Mouse (Mus musculus) mammary gland, adult 2 months (tissue): ENCODE measurements around the gene Fam168b. TPM values are rescaled to one million over a fixed set of nuclear protein-coding genes. Genes with fewer than 3 reads are reported as not detected.

Experiments used
- polyA plus RNA-seq: library from polyadenylated mRNA; depleted of rRNA; stranded (reverse); fragments of >200 nt; gene quantifications from 2 replicates; pipeline ENCODE4 v1.2.3, GENCODE M21; 2012; ENCODE audit warnings: low replicate concordance; rRNA removed

Fam168b gene
- polyA plus RNA-seq: 418 and 431 TPM in 2 replicates

DNA sequence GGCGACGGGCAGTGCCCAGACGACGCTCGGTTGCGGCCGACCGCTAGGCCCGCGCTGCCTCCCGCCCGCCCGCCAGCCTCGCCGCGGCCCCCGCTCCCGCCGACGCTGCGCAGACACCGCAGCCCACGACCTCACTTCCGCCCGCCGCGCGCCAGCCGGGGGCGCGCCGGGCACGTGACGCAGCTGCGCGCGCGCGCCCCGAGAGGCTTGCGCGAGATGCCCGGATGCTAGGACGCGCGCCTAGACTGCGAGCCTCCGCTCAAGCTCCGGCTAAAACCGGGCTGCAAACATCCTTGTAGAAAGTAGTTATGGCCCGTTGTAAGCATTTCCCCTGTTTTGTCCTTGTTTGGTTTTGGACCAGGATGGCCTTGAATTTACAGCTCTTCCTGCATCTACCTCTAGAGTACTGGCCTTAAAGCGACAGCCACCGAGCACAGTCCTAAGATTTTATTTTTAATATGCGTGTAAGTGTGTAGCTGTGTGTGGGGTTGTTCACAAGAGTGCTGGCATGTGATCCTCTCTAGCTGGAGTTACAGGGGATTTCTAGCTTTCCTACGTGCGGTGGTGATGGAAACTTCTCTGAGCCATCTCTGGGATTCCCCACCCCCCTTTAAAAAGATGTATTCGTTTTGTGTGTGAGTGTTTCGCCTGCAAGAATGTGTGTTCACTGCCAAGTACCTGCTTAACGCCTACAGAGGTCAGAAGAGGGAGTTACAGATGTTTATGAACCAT lies at the start of gene Fam168b:
Gene Fam168b (minus strand): TSS at position 179 of the 732 bp plus-strand sequence.

GRCm38 (mm10) chr1:34849745-34850342 lies 7.0 kb upstream of the Fam168b start, which contains the start of gene Plekhb2:
Gene Plekhb2 (plus strand): TSS chr1:34849976.

Other genes starting within 250 kb of the Fam168b start
- gene Plekhb2, start 6.9 kb upstream of the Fam168b start, polyA plus RNA-seq: 33.9 and 55.3 TPM in 2 replicates